Mouse (Mus musculus) kidney, adult 2 months (tissue): ENCODE results near the gene Tmem215.

ENCODE experiments used
- CTCF ChIP-seq: fragments of 200-500 bp; conservative IDR thresholded peaks from 2 replicates; pipeline ENCODE4 v1.5.1; 2011; ENCODE audit warnings: low read depth, mild to moderate bottlenecking, control low read depth, low read length, moderate library complexity, mixed read lengths; ENCODE audit not compliant: insufficient read depth, insufficient read length
- POLR2A ChIP-seq: fragments of 200-500 bp; IDR thresholded peaks from one replicate; pipeline ENCODE4 v1.6.1; 2011; ENCODE audit warnings: low read depth, low read length, control low read depth

DNA sequence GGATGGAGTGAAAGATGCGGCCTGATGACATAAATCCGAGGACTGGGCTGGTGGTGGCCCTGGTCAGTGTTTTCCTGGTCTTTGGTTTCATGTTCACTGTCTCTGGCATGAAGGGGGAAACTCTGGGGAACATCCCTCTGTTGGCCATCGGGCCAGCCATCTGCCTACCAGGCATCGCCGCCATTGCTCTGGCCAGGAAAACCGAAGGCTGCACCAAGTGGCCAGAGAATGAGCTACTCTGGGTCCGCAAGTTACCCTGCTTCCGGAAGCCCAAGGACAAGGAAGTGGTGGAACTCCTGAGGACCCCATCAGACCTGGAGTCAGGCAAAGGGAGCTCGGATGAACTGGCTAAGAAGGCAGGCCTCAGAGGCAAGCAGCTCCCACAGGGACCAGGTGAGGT is 1.9 kb downstream of the Tmem215 start:
- TF ChIP-seq CTCF (no peak), POLR2A (no peak)
